Mouse (Mus musculus): Measurements from ENCODE around the gene Myo16. TPM values are rescaled to one million over a fixed set of nuclear protein-coding genes. Genes with fewer than 3 reads are reported as not detected.

Gene Myo16
- total and polyA plus RNA-seq, 3 experiments = not detected

DNA sequence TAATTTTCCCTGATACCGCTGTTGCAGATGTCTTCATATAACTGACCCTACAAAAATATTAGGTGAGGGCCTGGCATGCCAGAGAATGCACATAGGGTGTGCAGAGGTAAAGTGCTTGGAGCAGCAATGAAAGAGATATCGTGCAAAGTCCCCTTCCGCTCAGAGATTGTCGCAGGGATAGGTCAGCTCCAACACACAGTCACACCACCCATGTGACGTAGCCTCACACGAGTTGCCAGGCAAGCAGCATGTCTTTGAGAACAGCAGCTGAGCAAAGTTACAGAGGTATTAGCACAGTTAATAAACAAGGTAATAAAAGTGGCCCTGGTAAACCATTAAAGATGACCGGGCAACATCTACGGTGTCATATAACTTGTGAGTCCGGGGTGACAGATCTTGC lies 212.4 kb downstream of the Myo16 start:
- DNase-seq (ENCODE audit: low read depth, low spot score) = no peak
- no peak overlapping the region for H3K9ac ChIP-seq (ENCODE audit: control insufficient read depth, low read depth, low read length, poor library complexity, severe bottlenecking)
- no peak overlapping the region for H3K4me3 ChIP-seq (ENCODE audit: control insufficient read depth in 1 of 2, insufficient read depth in 1 of 2, low read depth in 2 of 2, low read length in 2 of 2)
- H3K36me3 ChIP-seq (ENCODE audit: control insufficient read depth in 1 of 2, insufficient read depth in 2 of 2, low read length in 2 of 2) = no peaks in the 10 kb centered on the region
- no peaks in the 10 kb centered on the region for H3K4me1 ChIP-seq (ENCODE audit: control insufficient read depth in 1 of 2, insufficient read depth in 2 of 2, low read length in 2 of 2)
- no peaks in the 10 kb centered on the region for H3K27me3 ChIP-seq (ENCODE audit: control insufficient read depth in 1 of 2, insufficient read depth in 2 of 2, low read length in 2 of 2)
- no peaks in the 10 kb centered on the region for H3K9me3 ChIP-seq (replicated peaks; ENCODE audit: insufficient read depth, low read length)
- TF ChIP-seq TBP (IDR thresholded peaks at IDR 0.05; ENCODE audit: low read depth, low read length) (no peak), GATA1 (IDR thresholded peaks at IDR 0.05; ENCODE audit: low read depth, low read length) (no peak), ZMIZ1 (IDR thresholded peaks at IDR 0.05; ENCODE audit: low read depth, low read length) (no peak), RAD21 (IDR thresholded peaks at IDR 0.05; ENCODE audit: low read depth, low read length) (no peak), ELF1 (IDR thresholded peaks at IDR 0.05; ENCODE audit: low read depth, low read length) (no peak), ZKSCAN1 (IDR thresholded peaks at IDR 0.05; ENCODE audit: low read depth, low read length) (no peak), MYB (IDR thresholded peaks at IDR 0.05; ENCODE audit: low read depth, low read length) (no peak)
- H3K79me2 ChIP-seq (ENCODE audit: control insufficient read depth, insufficient read depth, low read length, poor library complexity) = no peaks in the 10 kb centered on the region
- no peak overlapping the region for H3K27ac ChIP-seq (ENCODE audit: control insufficient read depth, low read depth, low read length)

DNA sequence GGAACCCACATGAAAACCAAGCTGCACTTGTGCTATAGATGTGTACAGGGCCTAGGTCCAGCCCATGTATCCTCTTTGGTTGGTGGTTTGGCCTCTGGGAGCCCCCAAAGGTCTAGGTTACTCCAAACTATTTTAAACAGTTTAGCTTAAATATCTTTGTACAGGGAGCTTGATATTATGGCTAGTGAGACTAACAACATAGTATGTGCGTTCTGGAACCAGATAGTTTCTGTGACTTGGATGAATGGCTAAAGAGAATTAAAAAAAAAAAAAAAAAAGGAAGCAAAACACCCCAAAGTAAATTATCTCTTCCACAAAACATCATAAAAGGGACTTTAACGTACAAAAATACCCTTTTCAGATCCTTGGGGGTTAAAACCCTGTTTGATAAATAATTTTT lies 218.9 kb downstream of the Myo16 start:
- H3K9me3 ChIP-seq (replicated peaks; ENCODE audit: insufficient read depth, low read length) = no peaks in the 10 kb centered on the region
- H3K27ac ChIP-seq (ENCODE audit: control insufficient read depth, low read depth, low read length) = no peak overlapping the region
- H3K9ac ChIP-seq (ENCODE audit: control insufficient read depth, low read depth, low read length, poor library complexity, severe bottlenecking) = no peak overlapping the region
- H3K27me3 ChIP-seq (ENCODE audit: control insufficient read depth in 1 of 2, insufficient read depth in 2 of 2, low read length in 2 of 2) = no peaks in the 10 kb centered on the region
- no peak for DNase-seq (ENCODE audit: low read depth, low spot score)
- no peak overlapping the region for H3K4me3 ChIP-seq (ENCODE audit: control insufficient read depth in 1 of 2, insufficient read depth in 1 of 2, low read depth in 2 of 2, low read length in 2 of 2)
- no peak for TF ChIP-seq BHLHE40 (IDR thresholded peaks at IDR 0.05; ENCODE audit: borderline replicate concordance, low read depth, low read length)
- TF ChIP-seq MYB (IDR thresholded peaks at IDR 0.05; ENCODE audit: low read depth, low read length) = no peak
- no peak for TF ChIP-seq HCFC1 (IDR thresholded peaks at IDR 0.05; ENCODE audit: low read depth, low read length)
- H3K79me2 ChIP-seq (ENCODE audit: control insufficient read depth, insufficient read depth, low read length, poor library complexity) = no peaks in the 10 kb centered on the region
- no peaks in the 10 kb centered on the region for H3K36me3 ChIP-seq (ENCODE audit: control insufficient read depth in 1 of 2, insufficient read depth in 2 of 2, low read length in 2 of 2)
- no peaks in the 10 kb centered on the region for H3K4me1 ChIP-seq (ENCODE audit: control insufficient read depth in 1 of 2, insufficient read depth in 2 of 2, low read length in 2 of 2)

DNA sequence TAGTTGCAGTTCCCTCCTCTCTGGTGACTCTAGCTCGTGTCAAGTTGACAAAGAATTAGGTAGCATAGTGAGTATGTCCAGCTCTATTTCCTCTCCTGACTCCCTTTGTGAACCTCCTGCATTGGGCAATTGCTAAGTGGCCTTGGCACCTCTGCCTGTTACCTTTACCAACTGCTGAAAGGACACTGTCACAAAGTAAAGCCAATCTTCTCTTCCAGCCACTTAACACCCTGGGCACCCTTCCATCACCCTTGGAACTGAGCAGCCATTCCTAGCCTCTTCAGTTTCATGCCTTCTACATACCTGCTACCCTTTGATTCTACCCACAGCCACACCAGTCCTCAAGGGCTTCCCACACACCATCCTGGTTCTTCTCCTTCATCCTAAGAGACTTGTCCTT lies 233.4 kb downstream of the Myo16 start:
- H3K4me1 ChIP-seq (ENCODE audit: control insufficient read depth in 1 of 2, insufficient read depth in 2 of 2, low read length in 2 of 2) = no peaks in the 10 kb centered on the region
- no peaks in the 10 kb centered on the region for H3K79me2 ChIP-seq (ENCODE audit: control insufficient read depth, insufficient read depth, low read length, poor library complexity)
- no peak overlapping the region for H3K4me3 ChIP-seq (ENCODE audit: control insufficient read depth in 1 of 2, insufficient read depth in 1 of 2, low read depth in 2 of 2, low read length in 2 of 2)
- TF ChIP-seq RAD21 (IDR thresholded peaks at IDR 0.05; ENCODE audit: low read depth, low read length) (no peak), POLR2AphosphoS2 (IDR thresholded peaks at IDR 0.05; ENCODE audit: low read length) (no peak), TAL1 (IDR thresholded peaks at IDR 0.05; ENCODE audit: low read length) (no peak), GATA1 (IDR thresholded peaks at IDR 0.05; ENCODE audit: low read depth, low read length) (no peak), POLR2AphosphoS5 (IDR thresholded peaks at IDR 0.05; ENCODE audit: borderline replicate concordance, low read depth, low read length) (no peak), SIN3A (IDR thresholded peaks at IDR 0.05; ENCODE audit: low read length) (no peak), KAT2A (conservative IDR thresholded peaks at IDR 0.05; ENCODE audit: low read depth, low read length) (no peak), EP300 (IDR thresholded peaks at IDR 0.05; ENCODE audit: low read depth in 1 of 2, low read length in 2 of 2) (no peak), NELFE (IDR thresholded peaks at IDR 0.05; ENCODE audit: low read depth, low read length) (no peak), USF2 (IDR thresholded peaks at IDR 0.05; ENCODE audit: borderline replicate concordance in 1 of 2, insufficient read depth in 1 of 2, low read depth in 1 of 2, low read length in 2 of 2) (no peak), ELF1 (IDR thresholded peaks at IDR 0.05; ENCODE audit: low read depth, low read length) (no peak), TBP (IDR thresholded peaks at IDR 0.05; ENCODE audit: low read depth, low read length) (no peak), MAX (IDR thresholded peaks at IDR 0.05; ENCODE audit: low read length) (no peak)
- H3K36me3 ChIP-seq (ENCODE audit: control insufficient read depth in 1 of 2, insufficient read depth in 2 of 2, low read length in 2 of 2) = no peaks in the 10 kb centered on the region
- no peak for DNase-seq (ENCODE audit: low read depth, low spot score)
- no peak overlapping the region for H3K27ac ChIP-seq (ENCODE audit: control insufficient read depth, low read depth, low read length)
- H3K9me3 ChIP-seq (replicated peaks; ENCODE audit: insufficient read depth, low read length) = no peaks in the 10 kb centered on the region
- no peaks in the 10 kb centered on the region for H3K27me3 ChIP-seq (ENCODE audit: control insufficient read depth in 1 of 2, insufficient read depth in 2 of 2, low read length in 2 of 2)
- no peak overlapping the region for H3K9ac ChIP-seq (ENCODE audit: control insufficient read depth, low read depth, low read length, poor library complexity, severe bottlenecking)
